Mouse (Mus musculus): ENCODE results near the gene Dlgap4.

DNA sequence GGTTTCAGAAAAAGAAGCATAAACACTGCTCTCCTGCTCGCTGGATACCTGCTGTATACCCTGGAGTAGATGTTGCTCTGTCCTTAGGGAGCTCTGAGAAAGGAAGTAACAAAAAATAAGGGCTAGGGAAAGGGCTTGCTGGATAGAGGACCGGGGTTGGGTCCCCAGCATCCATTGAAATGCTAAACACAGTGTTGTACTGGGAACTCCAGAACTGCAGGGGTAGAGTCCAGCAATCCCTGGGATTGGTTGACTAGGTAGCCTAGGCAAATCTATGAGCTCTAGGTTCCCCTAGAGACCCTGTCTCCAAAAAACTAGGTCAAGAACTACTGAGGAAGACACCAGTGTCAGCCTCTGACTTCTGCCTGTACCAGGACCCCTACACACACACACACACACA is 27.6 kb downstream of the Dlgap4 start:
- TF ChIP-seq POLR2AphosphoS5 (IDR thresholded peaks at IDR 0.05; ENCODE audit: borderline replicate concordance, low read depth, low read length) (no peak), POLR2A (IDR thresholded peaks at IDR 0.05; ENCODE audit: control insufficient read depth in 1 of 2, insufficient read depth in 1 of 2, low read depth in 1 of 2, low read length in 2 of 2, poor library complexity in 1 of 2) (no peak), NRF1 (IDR thresholded peaks at IDR 0.05; ENCODE audit: insufficient read depth, low read depth, low read length, poor library complexity, severe bottlenecking) (no peak), RAD21 (IDR thresholded peaks at IDR 0.05; ENCODE audit: low read depth, low read length) (no peak), NELFE (IDR thresholded peaks at IDR 0.05; ENCODE audit: low read depth, low read length) (no peak), USF1 (IDR thresholded peaks at IDR 0.05; ENCODE audit: low read depth, low read length) (no peak), CHD1 (IDR thresholded peaks at IDR 0.05; ENCODE audit: low read depth, low read length) (no peak), CTCF (IDR thresholded peaks at IDR 0.05 in 2 of 3, conservative IDR thresholded peaks at IDR 0.05 in 1 of 3; ENCODE audit: control insufficient read depth in 1 of 3, insufficient read depth in 1 of 3, low read depth in 2 of 3, low read length in 3 of 3, poor library complexity in 1 of 3, severe bottlenecking in 1 of 3) (no peak)
